In genomic region chr2:73451541-73451940, GRCm38 (mm10) we compare ENCODE assay signal across 15 mouse cellular contexts.
"Had no signal": no experiment of that assay in that cellular context is flagged by ENCODE, and none has a peak within 500 bp of the region (broad histone marks: within the 10 kb centered on the region; RNA-seq: fewer than 3 reads in every experiment).

No protein-coding gene starts in this region.

- H3K27ac ChIP-seq: left cerebral cortex, adult 2 months; liver, embryonic 15.5 days; midbrain, embryonic 15.5 days; neural tube, embryonic 13.5 days had no signal

- H3K9ac ChIP-seq: liver, embryonic 15.5 days; midbrain, embryonic 15.5 days; neural tube, embryonic 13.5 days had no signal

- H3K27me3 ChIP-seq: liver, embryonic 15.5 days; midbrain, embryonic 15.5 days; neural tube, embryonic 13.5 days had no signal

- DNase-seq: kidney, adult 8-10 months; kidney, postnatal 25 days; lung, adult 2 months; lung, postnatal 36 days; retina, postnatal 1 day; right cerebral cortex, postnatal 4 days; spleen, adult 18-20 months; thymus, postnatal 25 days had no signal

- H3K36me3 ChIP-seq: liver, embryonic 15.5 days; midbrain, embryonic 15.5 days; neural tube, embryonic 13.5 days had no signal

- ATAC-seq: intestine, embryonic 16.5 days; lung, postnatal 0 days; midbrain, embryonic 15.5 days had no signal

- H3K4me3 ChIP-seq: left cerebral cortex, adult 2 months; liver, embryonic 15.5 days; midbrain, embryonic 15.5 days; neural tube, embryonic 13.5 days had no signal

- H3K9me3 ChIP-seq: liver, embryonic 15.5 days; midbrain, embryonic 15.5 days; neural tube, embryonic 13.5 days had no signal

- H3K4me2 ChIP-seq: midbrain, embryonic 11.5 days; midbrain, embryonic 15.5 days; neural tube, embryonic 13.5 days had no signal
